Mouse (Mus musculus) bone marrow, adult 2 months (tissue): ENCODE measurements around the gene Scnn1b.

Source experiments
- CTCF ChIP-seq: fragments of 200-500 bp; IDR thresholded peaks from 2 replicates; pipeline ENCODE4 v1.5.1; 2011; ENCODE audit warnings: low read length, control low read depth; ENCODE audit not compliant: control insufficient read depth, insufficient read depth
- POLR2A ChIP-seq: fragments of 200-500 bp; IDR thresholded peaks from 2 replicates; pipeline ENCODE4 v1.6.1; 2011; ENCODE audit warnings: low read depth, mild to moderate bottlenecking, control low read depth, low read length, borderline replicate concordance; ENCODE audit not compliant: control insufficient read depth

DNA sequence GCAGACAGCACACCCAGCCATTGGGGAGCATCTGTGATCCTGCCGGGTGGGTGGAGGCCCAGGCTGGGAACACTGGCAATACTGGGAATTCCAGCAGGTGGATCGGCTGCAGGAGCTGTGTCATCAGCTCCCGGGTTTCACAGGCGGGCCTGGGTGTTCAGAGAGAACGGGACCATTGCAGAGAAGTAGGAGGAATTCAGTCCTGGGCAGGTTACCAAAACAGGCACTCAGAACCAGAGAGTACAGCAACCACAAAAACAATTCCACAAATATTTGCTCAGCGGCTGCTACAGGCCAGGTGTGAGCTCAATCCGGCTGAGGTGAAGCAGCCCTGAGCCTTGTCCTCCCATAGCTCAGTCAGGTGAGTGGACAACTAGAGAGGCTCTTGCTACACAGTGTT is 28.0 kb upstream of the Scnn1b start:
- no peak for TF ChIP-seq POLR2A
- no peak for TF ChIP-seq CTCF
